Mouse (Mus musculus) common myeloid progenitor, adult 5-6 weeks (primary cell): ENCODE results near the gene Zfp677. TPM values are rescaled to one million over a fixed set of nuclear protein-coding genes. Genes with fewer than 3 reads are reported as not detected.
"Not testable (repeated sequence)": the region's sequence is repeated elsewhere in the genome, so short reads cannot be mapped to it uniquely, and the experiment has no call there.

Source experiments
- ATAC-seq: replicated peaks from 2 replicates; pipeline ENCODE4 v1.8.0; 2016; ENCODE audit warnings: low read depth, mild to moderate bottlenecking, moderate TSS enrichment, inconsistent platforms; ENCODE audit not compliant: poor library complexity, severe bottlenecking
- total RNA-seq: library from RNA; stranded (forward); fragments of 200-1000, 187-1606 nt; gene quantifications from 2 replicates; pipeline ENCODE4 v1.2.3, GENCODE M21; 2017

Gene Zfp677
- total RNA-seq: 13.7 and 16.6 TPM in 2 replicates

- ATAC-seq: peak; percentile 99
Observed at GRCm38 (mm10) chr17:21383391-21384056, at the start of gene Zfp677. Gene Zfp677, plus strand, starts transcription at chr17:21383748.

- ATAC-seq: not testable (repeated sequence)
Observed at GRCm38 (mm10) chr17:21368018-21368417, 15.5 kb upstream of the Zfp677 start.

- ATAC-seq: peak; percentile 100
Observed at GRCm38 (mm10) chr17:21369925-21370719, 13.4 kb upstream of the Zfp677 start.

- no peak for ATAC-seq
Observed at GRCm38 (mm10) chr17:21375311-21375710, 8.2 kb upstream of the Zfp677 start.

GRCm38 (mm10) chr17:21384057-21384411, 486 bp downstream of the Zfp677 start:
- ATAC-seq: peak; percentile 43

- ATAC-seq: peak; percentile 97
Observed at GRCm38 (mm10) chr17:21422664-21423599, 39.4 kb downstream of the Zfp677 start, which contains the start of gene Zfp54. Gene Zfp54, plus strand, starts transcription at chr17:21423227.

- not testable (repeated sequence) for ATAC-seq
Observed at GRCm38 (mm10) chr17:21438806-21439400, 55.4 kb downstream of the Zfp677 start.

Other genes starting within 250 kb of the Zfp677 start
- not detected in 2 replicates for gene Vmn1r234, start 157.7 kb upstream of the Zfp677 start, total RNA-seq
- gene Vmn1r235, start 127.3 kb upstream of the Zfp677 start, total RNA-seq: not detected in 2 replicates
- gene Vmn1r236, start 100.8 kb upstream of the Zfp677 start, total RNA-seq: not detected in 2 replicates
- gene Vmn1r237, start 71.9 kb upstream of the Zfp677 start, total RNA-seq: not detected in 2 replicates
- 5.9 and 6.3 TPM in 2 replicates for gene Zfp54, start 39.5 kb downstream of the Zfp677 start, total RNA-seq
- 14.8 and 15.7 TPM in 2 replicates for gene Zfp51, start 66.6 kb downstream of the Zfp677 start, total RNA-seq
- gene Zfp53, start 105.2 kb downstream of the Zfp677 start, total RNA-seq: 9.1 and 14.6 TPM in 2 replicates
- 39.2 and 47.4 TPM in 2 replicates for gene Zfp52, start 151.8 kb downstream of the Zfp677 start, total RNA-seq
- gene Zfp948, start 183.3 kb downstream of the Zfp677 start, total RNA-seq: 2.9 and 5.2 TPM in 2 replicates